Mouse (Mus musculus): ENCODE measurements around the gene Gm45233. TPM values are rescaled to one million over a fixed set of nuclear protein-coding genes. Genes with fewer than 3 reads are reported as not detected.

The Gm45233 gene
- total RNA-seq (2023): not detected

DNA sequence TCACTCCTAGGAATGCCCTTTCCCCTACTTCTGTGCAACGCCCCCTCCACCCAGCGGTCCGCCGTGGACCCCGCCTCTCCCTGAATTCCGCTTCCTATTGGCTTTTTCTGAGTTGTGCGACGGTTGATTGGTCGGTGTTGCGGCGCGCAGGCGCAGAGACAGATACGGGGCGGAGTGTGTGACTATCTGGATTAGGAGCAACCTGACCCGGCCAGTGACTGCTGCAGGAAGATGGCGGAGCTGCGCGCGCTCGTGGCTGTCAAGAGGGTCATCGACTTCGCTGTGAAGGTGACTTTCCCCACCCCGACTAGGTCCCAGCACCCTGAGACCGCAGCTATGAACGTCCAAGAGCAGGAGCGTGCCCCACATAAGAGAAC, at the start of gene Gm45233, which contains the start of gene Etfb:
Gene Gm45233 (plus strand): TSS at position 212 of the 377 bp plus-strand sequence.
Gene Etfb (plus strand): TSS at position 167 of the 377 bp plus-strand sequence.

DNA sequence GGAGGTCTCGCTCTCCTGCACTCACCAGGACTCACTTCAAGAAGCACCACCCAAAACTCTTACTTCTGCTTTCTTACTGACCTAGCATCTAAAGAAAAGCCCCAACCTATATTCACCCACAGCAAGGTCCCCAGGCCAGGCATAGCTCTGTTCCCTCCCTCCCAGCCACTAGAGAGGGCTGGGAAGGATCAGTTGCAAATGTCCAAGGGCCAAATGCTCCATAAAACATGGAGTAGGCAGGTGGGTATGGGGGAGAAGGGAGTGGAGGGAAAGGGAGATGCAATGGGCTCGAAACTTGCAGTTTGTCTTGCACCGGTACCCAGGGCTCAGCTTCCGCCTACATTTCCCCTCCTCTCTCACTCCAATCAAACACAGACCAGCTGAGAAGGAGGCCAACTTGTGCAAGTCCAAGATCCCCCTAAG, 35.8 kb upstream of the Gm45233 start, which contains the start of gene Siglecg:
Gene Siglecg (plus strand): TSS at position 74 of the 423 bp plus-strand sequence.

GRCm38 (mm10) chr7:43427406-43427805, 16.5 kb upstream of the Gm45233 start, which contains the start of gene Lim2:
Gene Lim2, plus strand, starts transcription at chr7:43427670.

GRCm38 (mm10) chr7:43436341-43437255, 7.3 kb upstream of the Gm45233 start, which contains the start of gene Nkg7:
Gene Nkg7, plus strand, starts transcription at chr7:43437073.

GRCm38 (mm10) chr7:43440482-43440881, 3.4 kb upstream of the Gm45233 start, which contains the start of gene Cldnd2:
Gene Cldnd2, plus strand, starts transcription at chr7:43440782.

DNA sequence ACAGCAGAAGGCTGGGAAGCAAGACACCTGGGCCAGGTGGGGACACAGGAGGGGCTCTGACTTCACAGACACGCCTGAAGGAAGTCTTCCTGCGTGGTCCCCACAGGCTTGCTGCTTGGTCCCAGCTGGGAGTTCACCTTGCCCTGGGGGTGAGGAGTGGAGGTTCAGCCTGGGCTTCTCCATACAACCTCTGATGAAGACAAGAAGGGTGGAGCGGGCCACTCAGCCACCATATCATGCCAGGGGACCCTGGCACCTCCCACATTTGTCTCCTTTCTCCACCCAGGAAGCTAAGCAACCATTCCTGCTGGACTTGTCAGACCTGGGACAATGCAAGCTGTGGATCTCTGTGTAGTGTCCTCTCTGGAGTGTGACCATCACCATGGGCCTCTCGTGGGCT, 18.9 kb downstream of the Gm45233 start, which contains the start of gene Vsig10l:
Gene Vsig10l (plus strand): TSS at position 301 of the 400 bp plus-strand sequence.

GRCm38 (mm10) chr7:43489631-43490125, 45.8 kb downstream of the Gm45233 start, which contains the start of gene Iglon5:
Gene Iglon5, minus strand, starts transcription at chr7:43490075.

Other genes with a start within 250 kb of the Gm45233 start
- 10 to 100 TPM; 29.2 to 29.4 TPM for gene Zfp715, start 130.8 kb upstream of the Gm45233 start, total RNA-seq (2023)
- under 1 TPM in 1 of 2 experiments, not detected in 1; 0.26 TPM for gene Siglecf, start 92.8 kb upstream of the Gm45233 start, total RNA-seq (2023)
- 1 to 10 TPM; 1.7 to 1.8 TPM for gene Siglecg, start 35.9 kb upstream of the Gm45233 start, total RNA-seq (2023)
- gene Lim2, start 16.5 kb upstream of the Gm45233 start, total RNA-seq (2023): not detected
- 100 to 1,000 TPM; 158 to 182 TPM for gene Nkg7, start 7.1 kb upstream of the Gm45233 start, total RNA-seq (2023)
- under 1 TPM in 1 of 2 experiments, not detected in 1; 0.90 TPM for gene Cldnd2, start 3.3 kb upstream of the Gm45233 start, total RNA-seq (2023)
- 10 to 100 TPM; 27.9 to 44.7 TPM for gene Etfb, start within 50 bp of the Gm45233 start, total RNA-seq (2023)
- 1 to 10 TPM in 1 of 2 experiments, under 1 TPM in 1; 0.36 to 1.1 TPM for gene Vsig10l, start 19.0 kb downstream of the Gm45233 start, total RNA-seq (2023)
- gene Iglon5, start 45.9 kb downstream of the Gm45233 start, total RNA-seq (2023): not detected
- gene 4931406B18Rik, start 61.8 kb downstream of the Gm45233 start, total RNA-seq (2023): not detected
- 1 to 10 TPM in 1 of 2 experiments, under 1 TPM in 1; 0.96 to 1.0 TPM for gene Cd33, start 100.3 kb downstream of the Gm45233 start, total RNA-seq (2023)
- 1 to 10 TPM; 8.2 TPM for gene Zfp658, start 118.1 kb downstream of the Gm45233 start, total RNA-seq (2023)
- 10 to 100 TPM in 1 of 2 experiments, 1 to 10 TPM in 1; 9.2 to 18.9 TPM for gene Zfp719, start 135.5 kb downstream of the Gm45233 start, total RNA-seq (2023)
- gene Zfp819, start 163.0 kb downstream of the Gm45233 start, total RNA-seq (2023): not detected
- not detected for gene Ceacam18, start 190.6 kb downstream of the Gm45233 start, total RNA-seq (2023)
- 1 to 10 TPM; 1.3 to 2.4 TPM for gene Siglece, start 216.0 kb downstream of the Gm45233 start, total RNA-seq (2023)
- gene Ctu1, start 227.9 kb downstream of the Gm45233 start, total RNA-seq (2023): 10 to 100 TPM in 1 of 2 experiments, 1 to 10 TPM in 1; 9.6 to 10.0 TPM
- not detected for gene Klk14, start 246.3 kb downstream of the Gm45233 start, total RNA-seq (2023)

Data from T-cell, adult 66 days (primary cell).